Mouse (Mus musculus) hindbrain, postnatal 0 days (tissue): Measurements from ENCODE around the gene Fcgr4. TPM values are rescaled to one million over a fixed set of nuclear protein-coding genes. Genes with fewer than 3 reads are reported as not detected.
"Not testable (repeated sequence)": the region's sequence is repeated elsewhere in the genome, so short reads cannot be mapped to it uniquely, and the experiment has no call there.

Experiments
- ATAC-seq: fragments of 200-750 bp; cut with Nextera tagmentation; 2 replicates; pipeline ENCODE4 v1.8.0; 2017; ENCODE audit warnings: mild to moderate bottlenecking, moderate TSS enrichment, moderate library complexity
- DNase-seq: peaks from one replicate; pipeline ENCODE4 v3.0.0-alpha.2; 2015; ENCODE audit warnings: low spot score
- H3K27ac ChIP-seq: fragments of 300-500 bp; sonication (generic); 2 replicates; pipeline ENCODE4 v1.5.1; 2014; ENCODE audit warnings: mild to moderate bottlenecking
- H3K27me3 ChIP-seq: fragments of 300-500 bp; sonication (generic); 2 replicates; pipeline ENCODE4 v1.6.1; 2014; ENCODE audit warnings: low read length, mixed read lengths; ENCODE audit not compliant: insufficient read depth
- H3K36me3 ChIP-seq: fragments of 300-500 bp; sonication (generic); 2 replicates; pipeline ENCODE4 v1.6.1; 2014; ENCODE audit warnings: low read length, mixed read lengths; ENCODE audit not compliant: insufficient read depth
- H3K4me1 ChIP-seq: fragments of 300-500 bp; sonication (generic); 2 replicates; pipeline ENCODE4 v1.6.1; 2014; ENCODE audit warnings: antibody characterized with exemption, low read length, mixed read lengths; ENCODE audit not compliant: insufficient read depth
- H3K4me2 ChIP-seq: fragments of 300-500 bp; sonication (generic); 2 replicates; pipeline ENCODE4 v1.6.1; 2014; ENCODE audit warnings: low read depth, mild to moderate bottlenecking, low read length, moderate library complexity, mixed read lengths
- H3K4me3 ChIP-seq: fragments of 300-500 bp; sonication (generic); 2 replicates; pipeline ENCODE4 v1.5.1; 2014; ENCODE audit warnings: low read length
- H3K9ac ChIP-seq: fragments of 300-500 bp; sonication (generic); replicated peaks from 2 replicates; pipeline ENCODE4 v1.6.1; 2014; ENCODE audit warnings: mild to moderate bottlenecking, low read length, moderate library complexity, mixed read lengths
- H3K9me3 ChIP-seq: fragments of 300-500 bp; sonication (generic); 2 replicates; pipeline ENCODE4 v1.6.1; 2016; ENCODE audit warnings: low read length, mixed read lengths
- WGBS: fragments of 180-500 bp; shearing (Covaris S2); extraction: QIAGEN DNeasy Blood & Tissue Kit; methylation state at CpG from one replicate; pipeline ENCODE4 v1.1.7; 2014; 5-methylcytosine and 5-hydroxymethylcytosine counted together
- polyA plus RNA-seq: library from polyadenylated mRNA; unstranded; fragments of >200 nt; fragmentation: Nextera tagmentation; extraction: Ambion mirVana; gene quantifications from 2 replicates; pipeline ENCODE4 v1.2.1, GENCODE M21; 2015
- total RNA-seq: library from RNA; depleted of rRNA; stranded (reverse); fragments of >200 nt; gene quantifications from 2 replicates; pipeline ENCODE4 v1.2.3, GENCODE M21; 2014

Fcgr4 gene
- total and polyA plus RNA-seq, 2 experiments from 2014 or later, result 0.71 TPM; not detected in 1

DNA sequence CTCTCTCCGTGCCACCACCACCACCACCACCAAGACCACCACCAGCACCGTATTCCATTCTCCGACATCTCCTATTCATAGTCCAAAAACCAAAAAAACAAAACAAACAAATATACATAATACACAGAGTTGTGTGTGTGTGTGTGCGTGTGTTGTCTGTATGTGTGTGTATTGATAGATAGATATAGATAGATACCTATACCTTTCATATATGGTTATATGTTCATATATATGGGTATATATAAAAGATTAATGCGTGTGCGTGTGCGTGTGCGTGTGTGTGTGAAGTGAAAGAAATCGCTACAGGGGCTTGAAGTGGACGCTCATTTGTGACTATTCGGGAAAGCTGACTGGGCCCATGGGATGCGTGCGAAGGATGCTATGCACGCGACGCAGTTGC, 52.2 kb downstream of the Fcgr4 start:
- not testable (repeated sequence) for H3K27ac ChIP-seq

DNA sequence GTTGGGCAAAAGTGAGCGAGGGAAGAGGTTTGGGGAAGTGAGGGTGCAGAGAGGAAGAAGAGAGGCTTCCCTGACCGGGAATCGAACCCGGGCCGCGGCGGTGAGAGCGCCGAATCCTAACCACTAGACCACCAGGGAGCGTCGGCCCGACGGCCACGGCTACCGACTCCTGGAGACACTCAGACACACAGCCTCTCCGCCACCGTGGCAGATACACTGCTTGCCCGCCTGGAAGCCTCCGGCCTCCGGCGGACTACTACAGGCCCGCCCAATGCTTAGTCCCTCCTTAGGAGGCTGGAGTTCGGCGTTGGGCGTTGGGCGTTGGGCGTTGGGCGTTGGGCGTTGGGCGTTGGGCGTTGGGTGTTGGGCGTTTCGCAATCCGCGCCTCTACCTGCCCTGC, 53.0 kb downstream of the Fcgr4 start:
- not testable (repeated sequence) for H3K9ac ChIP-seq, H3K4me1 ChIP-seq, H3K9me3 ChIP-seq, H3K36me3 ChIP-seq, H3K4me2 ChIP-seq, H3K27ac ChIP-seq, H3K4me3 ChIP-seq, DNase-seq
- no CpG with 5 or more reads among the region's 35 CpGs for WGBS
- peaks cover 12% of the 10 kb centered on the region for H3K27me3 ChIP-seq
- ATAC-seq, result peak; percentile 46

More for the DNA sequence above, 52.2 kb downstream of the Fcgr4 start:
- not testable (repeated sequence) for ATAC-seq, DNase-seq, H3K36me3 ChIP-seq, H3K9ac ChIP-seq, H3K4me1 ChIP-seq, H3K9me3 ChIP-seq
- H3K4me2 ChIP-seq, result 0 out of 2 replicates have a peak overlapping the region, but pooled peaks have one; percentile 29
- H3K27me3 ChIP-seq, result peaks cover 12% of the 10 kb centered on the region
- peak overlapping the region; percentile 15; the same call in 1 of the 2 replicates for H3K4me3 ChIP-seq
- WGBS, result 23% methylated on average over 11 of the region's 16 CpGs

- WGBS, result no CpG with 5 or more reads among the region's 45 CpGs
- not testable (repeated sequence) for H3K36me3 ChIP-seq, H3K9ac ChIP-seq, DNase-seq, H3K4me1 ChIP-seq, H3K9me3 ChIP-seq, H3K4me2 ChIP-seq, H3K4me3 ChIP-seq, H3K27ac ChIP-seq
- H3K27me3 ChIP-seq, result peaks cover 12% of the 10 kb centered on the region
- peak; percentile 33 for ATAC-seq
Measured at GRCm38 (mm10) chr1:171072217-171072616, 53.5 kb downstream of the Fcgr4 start.

DNA sequence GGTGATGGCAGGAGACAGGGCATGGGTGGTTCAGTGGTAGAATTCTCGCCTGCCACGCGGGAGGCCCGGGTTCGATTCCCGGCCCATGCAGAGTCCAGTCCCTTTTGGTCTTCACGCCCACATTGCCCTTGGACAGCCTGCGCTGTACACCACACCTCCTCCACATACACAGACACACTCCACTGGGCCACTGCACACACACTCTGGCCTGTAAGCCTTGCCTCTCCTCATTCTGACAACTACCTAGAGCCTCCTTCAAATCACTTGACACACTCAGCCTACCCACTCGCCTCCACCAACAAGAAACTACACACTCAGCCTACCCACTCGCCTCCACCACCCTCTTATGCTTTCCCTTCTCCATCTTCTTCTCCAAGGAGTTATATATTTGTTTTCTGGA, 55.6 kb downstream of the Fcgr4 start:
- not testable (repeated sequence) for H3K9me3 ChIP-seq, DNase-seq, H3K4me3 ChIP-seq, H3K36me3 ChIP-seq, H3K9ac ChIP-seq, H3K27ac ChIP-seq, H3K4me1 ChIP-seq, H3K4me2 ChIP-seq, H3K27me3 ChIP-seq, ATAC-seq
- 15% methylated on average over 4 of the region's 10 CpGs for WGBS

- not testable (repeated sequence) for H3K9me3 ChIP-seq
- WGBS, result 68% methylated on average over 3 of the region's 5 CpGs
Measured at GRCm38 (mm10) chr1:171076176-171076575, 57.5 kb downstream of the Fcgr4 start.

DNA sequence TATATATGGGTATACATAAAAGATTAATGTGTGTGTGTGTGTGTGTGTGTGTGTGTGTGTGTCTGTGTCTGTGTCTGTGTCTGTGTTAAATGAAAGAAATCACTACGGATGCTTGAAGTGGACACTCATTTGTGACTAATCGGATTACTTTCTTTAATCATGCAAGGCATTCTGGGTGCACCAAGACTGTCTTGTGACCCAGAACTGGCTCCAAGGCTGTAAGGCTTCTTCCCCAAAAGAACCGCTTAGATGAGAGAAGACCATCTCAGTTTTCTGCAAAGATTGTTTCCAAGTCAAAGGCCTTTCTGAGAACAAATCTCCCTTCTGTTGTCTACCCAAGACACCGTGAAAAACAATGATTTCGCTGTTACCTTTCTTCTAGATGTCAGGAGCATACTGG, 58.5 kb downstream of the Fcgr4 start:
- not testable (repeated sequence) for H3K27ac ChIP-seq, H3K4me3 ChIP-seq, H3K4me2 ChIP-seq, H3K27me3 ChIP-seq, H3K9me3 ChIP-seq, H3K36me3 ChIP-seq, DNase-seq, H3K9ac ChIP-seq, ATAC-seq, H3K4me1 ChIP-seq
- whole genome bisulfite sequencing, result 32% methylated on average over 5 of the region's 5 CpGs

More at GRCm38 (mm10) chr1:171076176-171076575, 57.5 kb downstream of the Fcgr4 start:
- not testable (repeated sequence) for H3K27me3 ChIP-seq, H3K4me1 ChIP-seq, H3K9ac ChIP-seq, H3K4me2 ChIP-seq, H3K36me3 ChIP-seq, H3K4me3 ChIP-seq, ATAC-seq, H3K27ac ChIP-seq, DNase-seq

DNA sequence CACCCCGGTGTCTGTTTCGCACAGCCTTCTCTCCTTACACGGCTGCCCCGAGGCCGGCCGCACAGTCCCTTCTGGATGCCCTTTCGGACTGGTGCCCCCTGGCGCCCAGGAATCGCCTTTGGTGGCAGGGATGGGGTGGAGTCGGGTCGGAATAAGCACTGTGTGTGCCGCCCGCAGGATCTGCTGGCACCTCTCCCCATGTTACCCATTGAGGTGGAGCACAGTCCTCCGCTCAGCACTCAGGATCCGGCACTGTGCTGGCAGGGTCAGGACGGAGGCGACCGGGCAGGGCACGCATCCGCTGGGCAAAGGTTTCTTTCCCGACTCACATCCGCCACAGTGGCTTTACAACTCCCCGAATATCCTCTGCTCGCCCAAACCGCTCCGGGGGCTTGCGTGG, 59.2 kb downstream of the Fcgr4 start:
- H3K36me3 ChIP-seq, DNase-seq, H3K27ac ChIP-seq, H3K4me1 ChIP-seq, H3K9me3 ChIP-seq, H3K9ac ChIP-seq, H3K27me3 ChIP-seq: not testable (repeated sequence)
- ATAC-seq, result peak; percentile 31
- H3K4me2 ChIP-seq, result peak overlapping the region; percentile 24; the same call in 1 of the 2 replicates
- 4% methylated on average over 14 of the region's 27 CpGs for WGBS
- H3K4me3 ChIP-seq, result peak overlapping the region; percentile 15; the same call in 1 of the 2 replicates

- peak overlapping the region; percentile 9 for H3K4me3 ChIP-seq
- H3K4me1 ChIP-seq, H3K36me3 ChIP-seq, H3K27ac ChIP-seq, DNase-seq, ATAC-seq, H3K9me3 ChIP-seq, H3K9ac ChIP-seq, H3K27me3 ChIP-seq: not testable (repeated sequence)
- WGBS, result 20% methylated on average over 11 of the region's 12 CpGs
- peak overlapping the region; percentile 14; the same call in 1 of the 2 replicates for H3K4me2 ChIP-seq
Measured at GRCm38 (mm10) chr1:171078419-171078818, 59.7 kb downstream of the Fcgr4 start.

GRCm38 (mm10) chr1:171079345-171079744, 60.6 kb downstream of the Fcgr4 start:
- not testable (repeated sequence) for H3K27ac ChIP-seq, DNase-seq, H3K36me3 ChIP-seq, H3K9me3 ChIP-seq, H3K9ac ChIP-seq, H3K4me1 ChIP-seq, H3K4me2 ChIP-seq, H3K4me3 ChIP-seq, H3K27me3 ChIP-seq
- peak; percentile 63 for ATAC-seq
- 0% methylated on average over 1 of the region's 35 CpGs for WGBS
